Mouse (Mus musculus): ENCODE measurements at regions not wholly inside any gene's neighbourhood (a gene's known extent, or its start where the extent isn't known, plus 50 kb on each side); places are given as distances from the start of the nearest gene placed in this dataset.

DNA sequence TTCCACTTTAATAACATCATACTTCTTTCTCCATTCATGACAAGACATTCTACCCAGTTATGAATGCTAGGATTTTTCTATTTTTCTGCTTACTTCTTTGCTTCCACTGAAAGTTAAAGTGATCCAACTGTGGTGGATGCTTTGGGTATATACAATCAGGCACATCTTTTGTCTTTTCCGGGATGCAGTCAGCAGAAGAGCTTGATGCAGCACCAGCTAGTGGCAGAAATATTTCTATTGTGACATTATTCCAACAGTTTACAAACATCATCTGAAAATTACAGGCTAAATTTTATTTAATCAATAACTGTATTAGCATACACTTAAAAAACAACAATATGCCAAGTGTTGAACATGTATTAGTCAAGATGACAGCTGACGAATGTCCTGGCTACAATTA is 336.3 kb downstream of the Tm4sf1 start:
- no peaks in the 10 kb centered on the region for H3K36me3 ChIP-seq (ENCODE audit: control insufficient read depth, insufficient read depth, low read length, poor library complexity, severe bottlenecking)
- TF ChIP-seq POLR2A (IDR thresholded peaks at IDR 0.05; ENCODE audit: insufficient read depth, low read length) (no peak), CTCF (IDR thresholded peaks at IDR 0.05; ENCODE audit: low read depth, low read length) (no peak), EP300 (IDR thresholded peaks at IDR 0.05; ENCODE audit: insufficient read depth, low read depth, low read length) (no peak)
- H3K27ac ChIP-seq (ENCODE audit: insufficient read depth, low read length): no peak overlapping the region
- H3K4me3 ChIP-seq (ENCODE audit: low read depth, low read length): no peak overlapping the region
- no peak overlapping the region for H3K9ac ChIP-seq (ENCODE audit: low read depth, poor library complexity, severe bottlenecking)
- H3K9me3 ChIP-seq (replicated peaks; ENCODE audit: control insufficient read depth, insufficient read depth, low read length, poor library complexity, severe bottlenecking): no peaks in the 10 kb centered on the region
- no peaks in the 10 kb centered on the region for H3K27me3 ChIP-seq (ENCODE audit: control insufficient read depth, insufficient read depth, low read length, poor library complexity, severe bottlenecking)
- H3K4me1 ChIP-seq (ENCODE audit: control insufficient read depth, insufficient read depth, low read length): no peaks in the 10 kb centered on the region

- Histone ChIP-seq H3K27me3 (ENCODE audit: control insufficient read depth, insufficient read depth, low read length, poor library complexity, severe bottlenecking) (no peaks in the 10 kb centered on the region), H3K9ac (ENCODE audit: low read depth, poor library complexity, severe bottlenecking) (no peak overlapping the region), H3K36me3 (ENCODE audit: control insufficient read depth, insufficient read depth, low read length, poor library complexity, severe bottlenecking) (no peaks in the 10 kb centered on the region), H3K27ac (ENCODE audit: insufficient read depth, low read length) (no peak overlapping the region), H3K9me3 (replicated peaks; ENCODE audit: control insufficient read depth, insufficient read depth, low read length, poor library complexity, severe bottlenecking) (no peaks in the 10 kb centered on the region), H3K4me3 (ENCODE audit: low read depth, low read length) (no peak overlapping the region), H3K4me1 (ENCODE audit: control insufficient read depth, insufficient read depth, low read length) (no peaks in the 10 kb centered on the region)
- no peak for TF ChIP-seq CTCF (IDR thresholded peaks at IDR 0.05; ENCODE audit: low read depth, low read length)
These were observed 337.6 kb downstream of the Tm4sf1 start for GRCm38 (mm10) chr3:56964156-56964555.

- Histone ChIP-seq H3K4me1 (ENCODE audit: control insufficient read depth, insufficient read depth, low read length) (no peaks in the 10 kb centered on the region), H3K4me3 (ENCODE audit: low read depth, low read length) (no peak overlapping the region), H3K36me3 (ENCODE audit: control insufficient read depth, insufficient read depth, low read length, poor library complexity, severe bottlenecking) (no peaks in the 10 kb centered on the region), H3K27ac (ENCODE audit: insufficient read depth, low read length) (no peak overlapping the region), H3K9me3 (replicated peaks; ENCODE audit: control insufficient read depth, insufficient read depth, low read length, poor library complexity, severe bottlenecking) (no peaks in the 10 kb centered on the region), H3K27me3 (ENCODE audit: control insufficient read depth, insufficient read depth, low read length, poor library complexity, severe bottlenecking) (no peaks in the 10 kb centered on the region), H3K9ac (ENCODE audit: low read depth, poor library complexity, severe bottlenecking) (no peak overlapping the region)
- TF ChIP-seq CTCF (IDR thresholded peaks at IDR 0.05; ENCODE audit: low read depth, low read length) (no peak), POLR2A (IDR thresholded peaks at IDR 0.05; ENCODE audit: insufficient read depth, low read length) (no peak), EP300 (IDR thresholded peaks at IDR 0.05; ENCODE audit: insufficient read depth, low read depth, low read length) (no peak)
These were observed 338.5 kb downstream of the Tm4sf1 start for GRCm38 (mm10) chr3:56963251-56963650.

- H3K9ac ChIP-seq (ENCODE audit: low read depth, poor library complexity, severe bottlenecking): no peak overlapping the region
- no peaks in the 10 kb centered on the region for H3K9me3 ChIP-seq (replicated peaks; ENCODE audit: control insufficient read depth, insufficient read depth, low read length, poor library complexity, severe bottlenecking)
- no peaks in the 10 kb centered on the region for H3K36me3 ChIP-seq (ENCODE audit: control insufficient read depth, insufficient read depth, low read length, poor library complexity, severe bottlenecking)
- H3K4me3 ChIP-seq (ENCODE audit: low read depth, low read length): no peak overlapping the region
- TF ChIP-seq CTCF (IDR thresholded peaks at IDR 0.05; ENCODE audit: low read depth, low read length): no peak
- no peak for TF ChIP-seq EP300 (IDR thresholded peaks at IDR 0.05; ENCODE audit: insufficient read depth, low read depth, low read length)
- no peak for TF ChIP-seq POLR2A (IDR thresholded peaks at IDR 0.05; ENCODE audit: insufficient read depth, low read length)
- no peaks in the 10 kb centered on the region for H3K4me1 ChIP-seq (ENCODE audit: control insufficient read depth, insufficient read depth, low read length)
- H3K27ac ChIP-seq (ENCODE audit: insufficient read depth, low read length): no peak overlapping the region
- H3K27me3 ChIP-seq (ENCODE audit: control insufficient read depth, insufficient read depth, low read length, poor library complexity, severe bottlenecking): no peaks in the 10 kb centered on the region
These were observed 339.4 kb downstream of the Tm4sf1 start for GRCm38 (mm10) chr3:56962248-56963013.

- H3K4me1 ChIP-seq (ENCODE audit: control insufficient read depth, insufficient read depth, low read length): no peaks in the 10 kb centered on the region
- H3K9ac ChIP-seq (ENCODE audit: low read depth, poor library complexity, severe bottlenecking): no peak overlapping the region
- TF ChIP-seq EP300 (IDR thresholded peaks at IDR 0.05; ENCODE audit: insufficient read depth, low read depth, low read length) (no peak), CTCF (IDR thresholded peaks at IDR 0.05; ENCODE audit: low read depth, low read length) (no peak), POLR2A (IDR thresholded peaks at IDR 0.05; ENCODE audit: insufficient read depth, low read length) (no peak)
- H3K4me3 ChIP-seq (ENCODE audit: low read depth, low read length): no peak overlapping the region
- no peaks in the 10 kb centered on the region for H3K27me3 ChIP-seq (ENCODE audit: control insufficient read depth, insufficient read depth, low read length, poor library complexity, severe bottlenecking)
- H3K9me3 ChIP-seq (replicated peaks; ENCODE audit: control insufficient read depth, insufficient read depth, low read length, poor library complexity, severe bottlenecking): no peaks in the 10 kb centered on the region
- H3K36me3 ChIP-seq (ENCODE audit: control insufficient read depth, insufficient read depth, low read length, poor library complexity, severe bottlenecking): no peaks in the 10 kb centered on the region
- no peak overlapping the region for H3K27ac ChIP-seq (ENCODE audit: insufficient read depth, low read length)
These were observed 344.8 kb downstream of the Tm4sf1 start for GRCm38 (mm10) chr3:56956978-56957377.

GRCm38 (mm10) chr3:56955799-56956121 is 346.0 kb downstream of the Tm4sf1 start:
- no peak overlapping the region for H3K4me3 ChIP-seq (ENCODE audit: low read depth, low read length)
- no peaks in the 10 kb centered on the region for H3K36me3 ChIP-seq (ENCODE audit: control insufficient read depth, insufficient read depth, low read length, poor library complexity, severe bottlenecking)
- no peaks in the 10 kb centered on the region for H3K9me3 ChIP-seq (replicated peaks; ENCODE audit: control insufficient read depth, insufficient read depth, low read length, poor library complexity, severe bottlenecking)
- H3K4me1 ChIP-seq (ENCODE audit: control insufficient read depth, insufficient read depth, low read length): no peaks in the 10 kb centered on the region
- TF ChIP-seq EP300 (IDR thresholded peaks at IDR 0.05; ENCODE audit: insufficient read depth, low read depth, low read length) (no peak), CTCF (IDR thresholded peaks at IDR 0.05; ENCODE audit: low read depth, low read length) (no peak), POLR2A (IDR thresholded peaks at IDR 0.05; ENCODE audit: insufficient read depth, low read length) (no peak)
- H3K9ac ChIP-seq (ENCODE audit: low read depth, poor library complexity, severe bottlenecking): no peak overlapping the region
- H3K27me3 ChIP-seq (ENCODE audit: control insufficient read depth, insufficient read depth, low read length, poor library complexity, severe bottlenecking): no peaks in the 10 kb centered on the region
- no peak overlapping the region for H3K27ac ChIP-seq (ENCODE audit: insufficient read depth, low read length)

All from ES-Bruce4 (cell line).